Mouse (Mus musculus) cerebellum, adult 2 months (tissue): ENCODE measurements around the gene Diras1. TPM values are rescaled to one million over a fixed set of nuclear protein-coding genes. Genes with fewer than 3 reads are reported as not detected.

Experiments
- DNase-seq, 2 experiments: peaks; one replicate each; pipeline ENCODE4 v3.0.0; 2021
- H3K27ac ChIP-seq: fragments of 200-500 bp; 2 replicates; pipeline ENCODE4 v1.5.1; 2012; ENCODE audit warnings: low read length, control low read depth, inconsistent platforms; ENCODE audit not compliant: insufficient read depth
- H3K27me3 ChIP-seq: fragments of 200-500 bp; 2 replicates; pipeline ENCODE4 v1.6.1; 2012; ENCODE audit warnings: inconsistent platforms, mild to moderate bottlenecking, low read length, moderate library complexity; ENCODE audit not compliant: control insufficient read depth, insufficient read depth
- H3K4me1 ChIP-seq: fragments of 200-500 bp; 2 replicates; pipeline ENCODE4 v1.6.1; 2011; ENCODE audit warnings: low read length; ENCODE audit not compliant: control insufficient read depth, insufficient read depth
- H3K4me3 ChIP-seq: fragments of 200-500 bp; replicated peaks from 2 replicates; pipeline ENCODE3; 2011; ENCODE audit warnings: mild to moderate bottlenecking, low read depth, low read length, control low read depth; ENCODE audit not compliant: insufficient read depth
- CTCF ChIP-seq: fragments of 200-500 bp; IDR thresholded peaks from 2 replicates; pipeline ENCODE4 v1.5.1; 2011; ENCODE audit warnings: low read depth, mild to moderate bottlenecking, control low read depth, low read length, moderate library complexity, borderline replicate concordance; ENCODE audit not compliant: insufficient read depth
- POLR2A ChIP-seq: fragments of 200-500 bp; IDR thresholded peaks from 2 replicates; pipeline ENCODE4 v1.6.1; 2011; ENCODE audit warnings: low read length, control low read depth, borderline replicate concordance; ENCODE audit not compliant: insufficient read depth
- WGBS: fragments of 180-500 bp; shearing (Covaris S2); methylation state at CpG from one replicate; pipeline ENCODE4 v1.1.7; 2018; 5-methylcytosine and 5-hydroxymethylcytosine counted together
- polyA plus RNA-seq: library from polyadenylated mRNA; depleted of rRNA; stranded (reverse); fragments of >200 nt; gene quantifications from 2 replicates; pipeline ENCODE4 v1.2.3, GENCODE M21; 2012

Diras1 gene
- polyA plus RNA-seq, 1 experiment = 136 TPM

GRCm38 (mm10) chr10:81000197-81001062 lies 25.0 kb downstream of the Diras1 start:
- Histone ChIP-seq H3K4me3 (no peak overlapping the region), H3K4me1 (peaks cover 3% of the 10 kb centered on the region; the same call in 1 of the 2 replicates), H3K27ac (no peak overlapping the region), H3K27me3 (no peaks in the 10 kb centered on the region)
- WGBS = 45% methylated on average over 28 of the region's 28 CpGs
- TF ChIP-seq POLR2A (no peak), CTCF (no peak)
- DNase-seq = no peak

DNA sequence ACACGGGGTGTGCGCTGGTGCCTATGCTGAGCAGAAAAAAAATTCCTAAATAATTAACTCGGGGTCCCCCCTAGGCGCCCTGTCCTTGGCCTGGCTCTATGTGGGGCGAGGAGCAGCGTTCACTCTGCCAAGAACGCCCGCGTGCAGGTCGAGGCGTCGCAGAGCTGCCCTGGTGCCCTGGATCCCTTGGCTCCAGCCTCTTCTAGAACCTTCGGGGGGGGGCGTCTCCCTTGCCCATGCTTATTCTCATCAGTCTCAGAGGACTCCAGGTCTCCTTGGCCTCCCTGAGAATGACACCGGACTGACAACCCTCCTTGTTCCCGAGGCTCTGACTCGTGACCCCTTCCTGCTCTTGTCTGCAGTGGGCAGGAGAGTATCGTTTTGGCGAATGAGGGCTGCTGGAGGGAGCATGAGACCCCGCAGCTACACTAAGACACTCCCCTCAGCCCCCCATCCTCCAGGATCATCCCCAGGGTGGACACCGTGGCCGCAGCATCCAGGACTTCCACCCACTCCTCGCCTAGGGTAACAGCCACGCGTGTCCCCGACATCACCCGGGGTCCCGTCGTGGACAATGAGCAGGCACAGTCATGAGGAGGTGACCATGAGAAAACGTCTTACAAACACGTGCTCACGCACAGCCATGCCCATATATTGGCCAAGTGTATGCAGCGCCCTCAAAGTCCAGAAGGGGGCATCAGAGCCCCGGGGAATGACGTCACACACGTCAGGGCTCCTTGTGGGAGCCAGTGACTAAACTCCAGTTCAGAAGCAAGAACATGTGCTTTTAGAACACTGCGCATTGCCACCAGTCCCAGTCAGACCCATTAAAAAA lies 25.9 kb downstream of the Diras1 start:
- Histone ChIP-seq H3K27ac (no peak overlapping the region), H3K27me3 (no peaks in the 10 kb centered on the region), H3K4me1 (peaks cover 3% of the 10 kb centered on the region; the same call in 1 of the 2 replicates), H3K4me3 (no peak overlapping the region)
- TF ChIP-seq CTCF = peak; percentile 94
- no peak for TF ChIP-seq POLR2A
- DNase-seq = peak; percentile 85 to 91
- WGBS = 18% methylated on average over 37 of the region's 37 CpGs

DNA sequence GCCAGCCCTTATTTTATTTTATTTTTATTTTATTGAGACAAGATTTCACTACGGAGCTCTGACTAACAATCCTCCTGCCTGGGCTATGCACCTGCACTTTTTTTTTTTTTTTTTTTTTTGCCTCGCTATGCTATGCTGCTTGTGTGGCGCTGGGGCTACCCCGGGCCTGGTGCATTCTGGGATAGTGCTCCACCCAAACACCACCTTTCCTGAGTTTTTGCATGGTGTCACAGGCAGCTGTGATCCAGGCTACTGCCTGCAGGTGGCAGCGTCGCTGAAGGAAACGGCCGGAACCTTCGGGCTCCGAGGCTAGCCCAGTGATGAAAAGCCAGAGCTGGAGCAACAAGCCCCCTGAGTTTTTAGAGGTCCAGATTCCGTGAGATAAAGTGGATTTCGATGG lies 26.7 kb downstream of the Diras1 start:
- no peak overlapping the region for H3K4me3 ChIP-seq
- WGBS = 11% methylated on average over 12 of the region's 12 CpGs
- no peak for TF ChIP-seq POLR2A
- TF ChIP-seq CTCF = peak; percentile 73
- H3K27me3 ChIP-seq = no peaks in the 10 kb centered on the region
- H3K27ac ChIP-seq = no peak overlapping the region
- peak; percentile 73 to 74 for DNase-seq
- H3K4me1 ChIP-seq = peaks cover 3% of the 10 kb centered on the region; the same call in 1 of the 2 replicates

- DNase-seq = no peak
- Histone ChIP-seq H3K4me1 (peaks cover 3% of the 10 kb centered on the region; the same call in 1 of the 2 replicates), H3K4me3 (no peak overlapping the region), H3K27me3 (no peaks in the 10 kb centered on the region), H3K27ac (no peak overlapping the region)
- WGBS = 18% methylated on average over 14 of the region's 14 CpGs
- TF ChIP-seq POLR2A = no peak
- no peak for TF ChIP-seq CTCF
Observed at GRCm38 (mm10) chr10:80998021-80998420, 27.4 kb downstream of the Diras1 start.

DNA sequence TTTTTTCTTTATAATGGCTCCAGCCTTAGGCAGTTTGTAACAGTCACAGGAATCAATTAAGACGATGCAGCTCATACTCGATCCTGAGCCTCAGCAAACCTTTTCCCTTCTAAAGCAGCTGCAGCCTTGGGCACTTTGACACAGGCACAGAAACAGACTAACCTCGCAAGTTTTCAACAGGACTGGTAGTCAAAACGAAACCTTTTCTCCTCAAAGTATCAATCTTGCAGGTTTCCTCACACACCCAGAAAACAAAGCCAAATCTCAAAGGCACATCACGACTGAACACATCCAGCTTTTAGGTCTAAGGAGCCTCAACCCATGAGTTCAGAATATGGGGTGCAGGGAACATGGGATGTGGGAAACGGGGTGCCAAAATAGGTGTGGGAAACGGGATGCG lies 28.1 kb downstream of the Diras1 start:
- peaks cover 3% of the 10 kb centered on the region; the same call in 1 of the 2 replicates for H3K4me1 ChIP-seq
- H3K4me3 ChIP-seq = no peak overlapping the region
- DNase-seq = no peak
- TF ChIP-seq CTCF = no peak
- no peak for TF ChIP-seq POLR2A
- H3K27me3 ChIP-seq = no peaks in the 10 kb centered on the region
- WGBS = 90% methylated on average over 8 of the region's 8 CpGs
- H3K27ac ChIP-seq = no peak overlapping the region

DNA sequence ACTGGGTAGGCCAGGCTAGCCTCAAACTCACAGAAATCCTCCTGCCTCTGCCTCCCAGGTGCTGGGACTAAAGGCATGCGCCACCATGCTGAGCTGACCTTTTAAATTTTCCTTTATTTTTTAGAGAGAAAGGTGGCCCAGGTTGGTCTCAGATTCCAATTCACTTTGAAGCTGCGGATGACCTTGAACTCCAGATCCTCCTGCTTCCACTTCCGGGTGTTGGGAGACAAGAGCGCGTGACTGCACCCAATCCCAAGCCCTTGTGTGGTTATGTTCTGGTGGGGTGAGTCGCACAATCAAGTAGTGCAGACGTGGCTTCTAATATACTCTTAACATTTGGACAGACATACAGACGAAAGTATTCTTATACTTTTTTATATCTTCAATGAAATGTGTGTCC lies 29.0 kb downstream of the Diras1 start:
- 96% methylated on average over 8 of the region's 8 CpGs for WGBS
- no peak for DNase-seq
- TF ChIP-seq CTCF (no peak), POLR2A (no peak)

GRCm38 (mm10) chr10:80995091-80995632 lies 30.3 kb downstream of the Diras1 start:
- no peak overlapping the region for H3K27ac ChIP-seq
- WGBS = 9% methylated on average over 21 of the region's 21 CpGs
- H3K4me1 ChIP-seq = peaks cover 3% of the 10 kb centered on the region; the same call in 1 of the 2 replicates
- H3K4me3 ChIP-seq = peak overlapping the region; percentile 39
- H3K27me3 ChIP-seq = no peaks in the 10 kb centered on the region
- peak; percentile 84 to 93 for DNase-seq
- TF ChIP-seq POLR2A = no peak
- peak; percentile 99 for TF ChIP-seq CTCF

More for the DNA sequence above, 29.0 kb downstream of the Diras1 start:
- Histone ChIP-seq H3K4me1 (peaks cover 3% of the 10 kb centered on the region; the same call in 1 of the 2 replicates), H3K4me3 (no peak overlapping the region), H3K27me3 (no peaks in the 10 kb centered on the region), H3K27ac (no peak overlapping the region)

GRCm38 (mm10) chr10:80994621-80995020 lies 30.8 kb downstream of the Diras1 start:
- Histone ChIP-seq H3K27ac (no peak overlapping the region), H3K4me3 (no peak overlapping the region), H3K27me3 (no peaks in the 10 kb centered on the region), H3K4me1 (peaks cover 1% of the 10 kb centered on the region; the same call in 1 of the 2 replicates)
- no peak for DNase-seq
- TF ChIP-seq CTCF = no peak
- TF ChIP-seq POLR2A = no peak
- WGBS = 51% methylated on average over 4 of the region's 4 CpGs
